Mouse (Mus musculus): ENCODE results near the gene Rhebl1. TPM values are rescaled to one million over a fixed set of nuclear protein-coding genes. Genes with fewer than 3 reads are reported as not detected.

The Rhebl1 gene
- total and polyA plus RNA-seq, 3 experiments: 10.1 to 16.6 TPM; not detected in 1

GRCm38 (mm10) chr15:98868346-98869063 is 25.8 kb downstream of the Rhebl1 start:
- DNase-seq (ENCODE audit: low read depth, low spot score): peak; percentile 59
- Histone ChIP-seq H3K4me3 (ENCODE audit: control insufficient read depth in 1 of 2, insufficient read depth in 1 of 2, low read depth in 2 of 2, low read length in 2 of 2) (peak overlapping the region; percentile 78 to 92), H3K27me3 (ENCODE audit: control insufficient read depth in 1 of 2, insufficient read depth in 2 of 2, low read length in 2 of 2) (no peaks in the 10 kb centered on the region), H3K79me2 (ENCODE audit: control insufficient read depth, insufficient read depth, low read length, poor library complexity) (peaks cover 66% of the 10 kb centered on the region), H3K9me3 (replicated peaks; ENCODE audit: insufficient read depth, low read length) (no peaks in the 10 kb centered on the region), H3K9ac (ENCODE audit: control insufficient read depth, low read depth, low read length, poor library complexity, severe bottlenecking) (peak overlapping the region; percentile 96), H3K4me1 (ENCODE audit: control insufficient read depth in 1 of 2, insufficient read depth in 2 of 2, low read length in 2 of 2) (peaks cover 14 to 21% of the 10 kb centered on the region in 2 experiments), H3K27ac (ENCODE audit: control insufficient read depth, low read depth, low read length) (0 out of 2 replicates have a peak overlapping the region, but pooled peaks have one; percentile 0), H3K36me3 (ENCODE audit: control insufficient read depth in 1 of 2, insufficient read depth in 2 of 2, low read length in 2 of 2) (peaks cover 15 to 23% of the 10 kb centered on the region in 2 experiments)
- TF ChIP-seq POLR2AphosphoS2 (IDR thresholded peaks at IDR 0.05; ENCODE audit: low read length) (no peak), MYB (IDR thresholded peaks at IDR 0.05; ENCODE audit: low read depth, low read length) (no peak), EP300 (IDR thresholded peaks at IDR 0.05; ENCODE audit: low read depth in 1 of 2, low read length in 2 of 2) (no peak), ETS1 (IDR thresholded peaks at IDR 0.05; ENCODE audit: low read depth, low read length) (0 out of 2 replicates have a peak, but pooled peaks have one; percentile 23), JUND (IDR thresholded peaks at IDR 0.05; ENCODE audit: low read depth, low read length) (peak; percentile 58; the same call in 1 of the 2 replicates), GATA1 (IDR thresholded peaks at IDR 0.05; ENCODE audit: low read depth, low read length) (peak; percentile 39; the same call in 1 of the 2 replicates), CTCF (IDR thresholded peaks at IDR 0.05 in 2 of 3, conservative IDR thresholded peaks at IDR 0.05 in 1 of 3; ENCODE audit: control insufficient read depth in 1 of 3, insufficient read depth in 1 of 3, low read depth in 2 of 3, low read length in 3 of 3, poor library complexity in 1 of 3, severe bottlenecking in 1 of 3) (no peak), ZNF384 (IDR thresholded peaks at IDR 0.05; ENCODE audit: low read depth, low read length) (no peak), NRF1 (IDR thresholded peaks at IDR 0.05; ENCODE audit: insufficient read depth, low read depth, low read length, poor library complexity, severe bottlenecking) (peak; percentile 50; the same call in 1 of the 2 replicates), SIN3A (IDR thresholded peaks at IDR 0.05; ENCODE audit: low read length) (peak; percentile 35; the same call in 1 of the 2 replicates), MXI1 (IDR thresholded peaks at IDR 0.05; ENCODE audit: low read depth, low read length) (no peak), ZC3H11A (IDR thresholded peaks at IDR 0.05; ENCODE audit: low read depth, low read length) (no peak), HCFC1 (IDR thresholded peaks at IDR 0.05; ENCODE audit: low read depth, low read length) (no peak; the same call in 1 of the 2 replicates), USF1 (IDR thresholded peaks at IDR 0.05; ENCODE audit: low read depth, low read length) (0 out of 2 replicates have a peak, but pooled peaks have one; percentile 16), ZMIZ1 (IDR thresholded peaks at IDR 0.05; ENCODE audit: low read depth, low read length) (no peak)

GRCm38 (mm10) chr15:98867321-98867720 is 27.0 kb downstream of the Rhebl1 start:
- Histone ChIP-seq H3K4me1 (ENCODE audit: control insufficient read depth in 1 of 2, insufficient read depth in 2 of 2, low read length in 2 of 2) (peaks cover 14 to 21% of the 10 kb centered on the region in 2 experiments), H3K27me3 (ENCODE audit: control insufficient read depth in 1 of 2, insufficient read depth in 2 of 2, low read length in 2 of 2) (no peaks in the 10 kb centered on the region), H3K9ac (ENCODE audit: control insufficient read depth, low read depth, low read length, poor library complexity, severe bottlenecking) (peak overlapping the region; percentile 96), H3K36me3 (ENCODE audit: control insufficient read depth in 1 of 2, insufficient read depth in 2 of 2, low read length in 2 of 2) (peaks cover 17 to 18% of the 10 kb centered on the region in 2 experiments), H3K4me3 (ENCODE audit: control insufficient read depth in 1 of 2, insufficient read depth in 1 of 2, low read depth in 2 of 2, low read length in 2 of 2) (peak overlapping the region; percentile 8 to 32; a peak in 3 of 4 replicates), H3K9me3 (replicated peaks; ENCODE audit: insufficient read depth, low read length) (no peaks in the 10 kb centered on the region), H3K79me2 (ENCODE audit: control insufficient read depth, insufficient read depth, low read length, poor library complexity) (peaks cover 64% of the 10 kb centered on the region), H3K27ac (ENCODE audit: control insufficient read depth, low read depth, low read length) (peak overlapping the region; percentile 37)
- TF ChIP-seq ELF1 (IDR thresholded peaks at IDR 0.05; ENCODE audit: low read depth, low read length): peak; percentile 84
- no peak for TF ChIP-seq JUND (IDR thresholded peaks at IDR 0.05; ENCODE audit: low read depth, low read length)
- peak; percentile 71; the same call in 1 of the 2 replicates for TF ChIP-seq MXI1 (IDR thresholded peaks at IDR 0.05; ENCODE audit: low read depth, low read length)
- no peak for TF ChIP-seq ZNF384 (IDR thresholded peaks at IDR 0.05; ENCODE audit: low read depth, low read length)
- TF ChIP-seq SIN3A (IDR thresholded peaks at IDR 0.05; ENCODE audit: low read length): peak; percentile 89
- peak; percentile 87 for TF ChIP-seq NRF1 (IDR thresholded peaks at IDR 0.05; ENCODE audit: insufficient read depth, low read depth, low read length, poor library complexity, severe bottlenecking)
- TF ChIP-seq HCFC1 (IDR thresholded peaks at IDR 0.05; ENCODE audit: low read depth, low read length): peak; percentile 100
- TF ChIP-seq MAX (IDR thresholded peaks at IDR 0.05; ENCODE audit: low read length): peak; percentile 30
- TF ChIP-seq POLR2AphosphoS5 (IDR thresholded peaks at IDR 0.05; ENCODE audit: borderline replicate concordance, low read depth, low read length): no peak
- TF ChIP-seq KAT2A (conservative IDR thresholded peaks at IDR 0.05; ENCODE audit: low read depth, low read length): peak; percentile 84
- TF ChIP-seq MYC (IDR thresholded peaks at IDR 0.05; ENCODE audit: low read depth, low read length): peak; percentile 84
- TF ChIP-seq UBTF (IDR thresholded peaks at IDR 0.05; ENCODE audit: borderline replicate concordance, insufficient read depth, low read depth, low read length): no peak
- DNase-seq (ENCODE audit: low read depth, low spot score): peak; percentile 90
